Mouse (Mus musculus): ENCODE results near the gene Itsn1.
A peak's percentile ranks its signal among the peaks of the same experiment; 100 is the strongest.

Itsn1 gene

DNA sequence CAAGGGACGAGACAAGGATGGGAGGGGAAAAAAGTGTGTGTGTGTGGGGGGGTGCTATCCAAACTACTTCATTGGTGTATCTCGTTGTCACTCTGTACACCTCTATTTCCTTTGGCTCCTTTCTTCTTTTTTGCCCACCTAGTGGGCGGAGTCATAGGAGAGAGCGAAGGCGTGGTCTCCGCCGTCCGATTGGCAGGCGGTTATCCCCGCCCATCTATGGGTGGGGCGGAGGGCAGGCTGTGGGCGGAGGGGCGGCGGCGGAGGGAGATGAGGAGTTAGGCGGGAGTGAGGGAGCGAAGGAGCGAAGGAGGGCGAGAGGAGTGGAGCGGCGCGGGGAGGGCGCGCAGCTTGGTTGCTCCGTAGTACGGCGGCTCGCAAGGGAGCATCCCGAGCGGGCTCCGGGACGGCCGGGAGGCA, at the start of gene Itsn1:
Gene Itsn1 (plus strand): TSS at position 216 of the 417 bp plus-strand sequence.
- peak; percentile 98 for DNase-seq

DNA sequence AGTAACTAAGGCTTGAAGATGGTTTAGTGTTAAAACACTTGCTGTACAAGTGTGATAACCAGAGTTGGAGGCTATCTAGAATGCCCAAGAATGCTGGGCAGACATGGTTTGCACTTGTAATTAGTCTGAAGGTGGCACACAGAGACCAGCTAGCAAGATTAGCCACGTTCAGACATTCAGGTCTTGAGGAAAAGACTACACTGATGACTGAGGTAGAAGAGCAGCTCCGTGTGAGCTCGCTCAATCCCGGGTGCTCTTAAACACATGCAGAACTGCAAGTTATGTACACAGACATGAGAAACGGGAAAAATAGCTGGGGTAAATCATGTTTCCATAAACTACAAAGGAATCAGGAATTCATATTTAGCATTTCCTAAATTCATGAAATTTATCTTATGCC, 48.4 kb upstream of the Itsn1 start:
- no peak for DNase-seq

DNA sequence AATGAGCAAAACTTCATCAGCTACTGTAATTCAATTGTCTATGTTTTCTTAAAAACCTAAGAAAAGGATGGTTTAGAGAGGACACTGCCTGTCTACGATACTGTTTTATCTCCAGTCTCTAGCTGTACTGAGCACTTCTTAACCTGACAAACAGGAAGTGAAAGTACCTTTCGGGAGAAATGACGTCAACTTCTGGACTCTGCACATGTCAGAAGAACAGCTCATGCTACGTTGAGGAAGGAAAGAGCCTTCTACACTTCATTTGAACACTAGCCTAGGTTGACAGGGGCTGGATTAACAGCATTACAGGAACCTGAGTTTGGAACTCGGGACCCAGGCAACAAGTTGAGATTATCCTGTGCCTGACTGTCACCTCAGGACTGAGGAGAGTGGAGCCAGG, 43.6 kb upstream of the Itsn1 start:
- no peak for DNase-seq

DNA sequence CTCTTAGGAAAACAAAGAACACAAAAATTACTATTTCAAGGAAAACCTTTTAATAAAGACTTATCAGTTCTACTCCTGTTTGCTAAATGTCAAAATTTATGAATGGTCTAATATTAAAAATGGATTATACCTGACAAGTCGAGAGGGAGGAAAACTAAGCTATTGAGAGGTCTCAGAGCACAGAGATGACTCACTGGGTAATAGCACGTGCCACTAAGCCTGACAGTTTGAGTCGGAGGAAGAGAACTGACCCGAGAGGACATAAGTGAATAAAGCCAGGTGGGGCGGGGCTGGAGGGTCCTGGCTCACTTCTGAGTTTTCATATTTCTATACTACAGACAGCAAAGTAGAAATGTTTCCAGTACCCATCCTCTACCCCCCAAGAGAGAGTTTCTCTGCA, 42.7 kb upstream of the Itsn1 start:
- no peak for DNase-seq

DNA sequence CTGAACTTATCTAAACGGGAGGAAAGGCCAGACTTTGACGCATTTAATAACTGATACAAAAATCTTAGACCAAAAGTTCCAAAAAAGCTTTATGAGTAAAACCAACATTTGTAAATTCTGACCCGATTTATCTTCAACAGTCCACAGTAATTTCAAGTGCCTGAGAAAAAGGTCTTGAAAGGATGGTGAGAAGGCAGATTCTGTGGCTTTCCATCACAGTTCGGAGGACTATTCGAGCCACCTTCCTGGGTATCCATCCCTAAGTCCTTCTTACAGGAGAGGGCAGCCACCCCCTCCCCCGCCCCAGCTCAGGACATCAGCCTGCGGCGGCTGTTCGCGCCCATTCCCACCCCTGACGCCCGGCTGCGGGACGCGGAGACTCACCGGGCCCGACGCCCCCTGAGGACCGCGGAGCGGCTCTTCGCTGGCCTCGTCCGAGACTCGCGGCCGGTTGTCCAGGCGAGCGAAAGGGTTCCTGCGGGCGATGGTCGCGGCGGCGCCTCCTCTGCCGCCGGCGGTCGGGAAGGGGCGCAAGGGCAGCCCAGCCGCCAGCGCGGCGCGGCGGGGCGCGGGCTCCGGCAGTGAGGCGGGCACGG, 41.0 kb upstream of the Itsn1 start:
- no peak for DNase-seq

DNA sequence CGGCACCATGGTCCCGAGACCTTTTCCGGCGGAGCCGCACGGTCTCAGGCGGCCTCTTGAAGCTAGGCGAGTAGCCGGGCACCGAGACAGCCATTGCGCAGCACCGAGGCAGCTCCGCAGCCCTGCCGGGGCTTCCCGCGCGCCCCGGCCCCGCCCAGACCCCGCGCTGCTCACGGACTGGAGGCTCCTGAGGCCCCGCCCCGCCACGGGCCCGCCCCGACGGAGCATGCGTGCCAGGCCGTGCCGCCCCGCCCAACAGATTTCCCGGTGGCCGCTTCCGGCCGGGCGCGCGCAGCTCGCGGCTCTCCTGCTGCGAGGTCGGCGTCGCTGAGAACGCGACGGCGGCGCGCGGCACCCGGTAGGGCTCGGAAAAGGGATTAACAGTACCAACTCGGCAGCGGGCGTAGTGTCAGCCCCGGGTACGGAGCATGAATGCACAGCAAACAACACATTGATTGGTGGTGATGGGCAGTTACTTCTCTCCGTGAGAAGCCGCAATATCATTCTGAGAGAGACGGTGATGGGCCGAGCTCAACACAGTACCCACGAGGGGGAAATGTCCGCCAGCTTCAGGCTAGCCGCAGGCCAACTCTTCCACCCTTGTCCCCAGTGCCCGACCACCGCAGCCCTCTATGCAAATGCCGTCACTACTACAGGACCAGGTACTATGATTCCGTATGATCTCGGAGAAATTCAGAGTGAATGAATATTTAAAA, 40.3 kb upstream of the Itsn1 start, which contains the start of gene Donson:
Gene Donson (minus strand): TSS at position 152 of the 716 bp plus-strand sequence.
- peak; percentile 96 to 99 for DNase-seq

DNA sequence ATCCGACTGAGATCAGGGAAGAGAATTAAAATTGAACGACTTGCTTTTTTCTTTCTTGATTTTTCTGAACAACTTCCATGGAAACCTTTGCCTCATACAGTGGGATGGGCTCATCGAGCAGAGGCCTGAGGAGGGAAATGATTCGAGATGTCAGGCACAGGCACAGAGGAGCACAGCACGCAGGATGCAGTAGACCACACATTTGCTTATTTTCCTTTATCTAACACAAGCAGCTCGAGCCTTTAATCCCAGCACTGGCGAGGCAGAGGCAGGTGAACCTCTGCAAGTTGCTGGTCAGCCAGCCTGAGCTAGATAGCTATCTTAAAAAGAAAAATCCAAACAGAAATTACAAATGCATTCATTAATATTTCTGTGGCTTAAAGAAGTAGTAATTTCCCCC, 39.3 kb upstream of the Itsn1 start:
- DNase-seq = no peak

DNA sequence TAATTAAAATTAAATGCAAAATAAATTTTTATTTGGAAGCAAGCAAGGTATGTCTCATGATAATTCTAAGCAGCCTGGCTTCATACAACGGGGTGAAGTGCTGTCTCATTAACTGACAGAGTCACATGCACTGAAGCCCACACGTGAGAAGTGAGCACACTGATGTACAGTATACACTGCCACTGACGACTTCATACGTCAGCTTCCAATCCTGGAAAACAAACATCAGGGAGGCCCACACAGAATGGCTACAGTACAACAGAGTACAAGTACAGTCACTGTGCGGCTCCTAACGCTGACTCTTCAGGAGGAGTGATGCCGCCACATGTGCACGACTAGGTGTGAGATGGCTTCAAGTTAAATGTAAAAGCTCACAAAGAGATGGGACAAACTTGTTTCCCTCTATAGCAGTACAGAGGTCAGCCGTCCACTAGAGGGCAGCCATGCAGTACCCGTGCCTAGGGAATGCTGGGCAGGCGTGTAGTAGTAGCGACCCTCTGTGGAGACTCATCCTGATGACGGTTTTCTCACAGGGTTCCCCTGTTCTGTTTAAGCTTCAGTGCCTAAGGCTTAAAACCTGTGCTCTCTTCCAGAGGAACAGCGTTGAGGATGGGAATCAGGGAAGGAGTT, 34.5 kb upstream of the Itsn1 start:
- peak; percentile 74 to 91 for DNase-seq

DNA sequence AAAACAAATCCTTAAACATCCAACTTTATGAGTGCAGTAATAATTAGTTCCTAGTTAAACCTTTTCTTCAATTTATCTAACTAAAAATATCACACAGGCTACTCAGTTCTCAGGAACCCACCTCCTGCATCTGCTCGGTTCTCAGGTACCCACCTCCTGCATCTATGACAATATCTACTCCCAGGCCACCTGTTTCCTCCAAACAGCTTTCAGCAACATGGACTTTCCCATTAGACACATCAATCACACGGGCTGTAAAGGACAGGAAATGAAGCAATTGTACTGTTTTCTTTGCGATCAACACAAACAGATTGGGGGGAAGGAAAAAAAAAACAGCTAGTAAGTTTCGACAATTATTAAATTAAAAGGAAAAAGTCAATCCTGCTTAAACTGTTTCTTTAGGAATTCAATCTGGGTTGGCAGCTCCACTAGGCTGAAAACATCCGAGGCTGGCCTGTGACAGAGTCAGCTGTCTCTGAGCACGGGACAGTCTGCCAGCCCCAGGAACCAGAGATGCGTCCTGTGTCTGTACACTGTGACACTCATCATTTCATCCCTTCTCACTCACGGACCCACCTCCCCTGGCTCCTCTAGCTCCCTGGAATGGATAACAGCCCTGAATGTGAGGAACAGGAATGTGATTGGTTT, 33.8 kb upstream of the Itsn1 start:
- DNase-seq = peak in 1 of 2 experiments; percentile 26

DNA sequence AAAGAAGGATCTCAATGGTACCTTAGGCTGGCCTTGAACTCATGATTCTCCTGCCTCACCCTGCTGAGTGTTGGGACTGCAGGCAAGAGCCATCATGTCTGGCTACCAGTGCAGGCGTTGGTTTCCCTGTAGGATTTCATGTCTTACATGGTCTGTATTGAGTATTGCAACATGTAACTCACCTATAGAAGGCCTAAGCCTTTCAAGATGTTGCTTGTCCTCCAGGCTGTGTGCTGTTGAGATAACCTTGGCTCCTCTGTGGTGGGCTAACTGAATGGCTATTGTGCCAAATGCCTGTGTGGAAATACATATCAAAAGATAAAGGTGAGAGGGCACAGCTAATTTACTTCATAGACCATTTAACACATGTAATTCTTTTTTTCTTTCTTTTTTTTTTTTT, 30.1 kb upstream of the Itsn1 start:
- DNase-seq = no peak

DNA sequence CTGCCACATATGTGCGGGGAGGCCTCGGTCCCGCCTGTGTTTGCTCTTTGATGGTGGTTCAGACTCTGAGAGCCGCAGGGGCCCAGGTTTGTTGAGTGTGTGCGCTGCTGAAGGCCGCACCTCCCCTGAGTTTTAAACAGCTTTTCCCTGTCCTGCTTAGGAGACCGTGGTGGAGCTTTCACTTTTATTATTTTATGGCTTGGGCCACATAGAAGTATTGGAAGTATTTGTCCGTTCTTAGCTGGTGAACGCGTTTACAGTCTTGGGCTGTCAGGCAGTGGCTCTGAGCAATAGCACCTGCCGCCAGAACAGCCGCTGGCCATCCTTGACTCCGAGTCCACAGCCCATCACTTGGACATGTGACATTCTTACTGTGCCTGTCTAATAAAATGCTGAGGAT, 27.2 kb upstream of the Itsn1 start:
- DNase-seq = no peak

DNA sequence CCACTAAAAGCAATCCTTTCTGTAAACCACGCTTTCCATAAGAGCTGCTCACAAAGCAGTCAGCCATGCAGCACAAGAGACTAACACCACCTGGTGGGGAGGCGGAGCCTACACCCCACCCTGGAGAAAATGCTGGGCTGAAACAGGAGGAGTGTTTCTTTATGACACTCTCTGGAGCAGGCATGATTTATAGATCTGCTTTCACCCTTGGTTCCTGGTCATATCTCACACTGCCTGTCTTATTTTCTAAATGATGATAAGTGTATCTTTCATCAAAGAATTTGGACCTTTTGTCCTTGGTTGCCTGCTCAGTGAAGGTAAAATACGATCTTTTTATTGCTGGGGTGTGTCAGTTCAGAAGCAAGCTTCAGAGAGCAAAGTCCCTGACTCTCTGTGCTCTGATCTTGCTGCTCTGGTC, 26.3 kb upstream of the Itsn1 start:
- DNase-seq = no peak

DNA sequence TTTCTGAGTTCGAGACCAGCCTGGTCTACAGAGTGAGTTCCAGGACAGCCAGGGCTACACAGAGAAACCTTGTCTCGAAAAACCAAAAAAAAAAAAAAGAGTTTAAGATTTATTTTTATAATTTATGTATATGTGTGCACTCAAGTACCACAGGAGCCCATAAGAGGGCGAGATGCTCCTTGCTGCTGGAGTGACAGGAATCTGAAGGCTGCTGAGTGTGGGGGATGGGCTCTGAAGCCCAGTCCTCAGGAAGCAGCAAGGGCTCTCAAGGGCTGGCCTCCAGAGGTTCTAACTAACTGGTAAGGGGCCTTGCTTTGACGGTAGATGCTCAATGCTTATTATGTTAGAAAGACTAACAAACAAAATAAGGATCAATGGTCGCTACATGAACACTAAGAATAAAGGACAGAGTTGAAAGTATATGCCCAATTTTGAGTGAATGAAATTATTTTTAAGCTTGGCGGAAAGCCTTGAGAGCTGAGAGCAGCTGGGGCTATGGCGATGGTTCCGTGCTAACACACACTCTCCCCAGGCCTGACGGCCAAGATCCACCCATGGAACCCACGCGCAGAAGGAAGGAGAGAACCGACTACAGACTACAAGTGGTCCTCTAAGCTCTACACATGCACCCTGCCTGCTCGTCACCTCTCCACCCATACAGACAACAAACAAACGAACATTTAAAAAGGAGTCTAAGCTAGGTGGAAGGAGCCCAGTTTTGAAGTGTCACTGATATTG, 24.3 kb upstream of the Itsn1 start:
- no peak for DNase-seq

DNA sequence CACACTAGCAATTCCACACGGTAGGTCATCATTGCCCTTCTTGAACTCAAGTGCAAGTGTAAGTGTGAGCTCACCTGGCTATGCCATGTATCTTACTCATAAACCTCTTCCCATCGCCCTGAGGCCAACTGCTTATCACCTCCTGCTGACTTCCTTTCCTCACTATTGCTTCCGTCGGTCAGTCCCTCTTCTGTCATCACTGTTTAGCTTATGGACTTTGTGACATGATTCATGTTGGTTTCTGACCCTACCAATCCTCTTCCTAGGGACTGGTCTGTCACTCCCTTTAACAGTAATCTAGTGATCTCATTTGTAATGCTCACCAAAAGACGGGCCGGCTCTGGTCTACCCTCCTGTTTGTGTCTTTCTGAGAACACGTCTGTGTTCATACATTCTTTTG, 18.8 kb upstream of the Itsn1 start:
- DNase-seq = no peak

DNA sequence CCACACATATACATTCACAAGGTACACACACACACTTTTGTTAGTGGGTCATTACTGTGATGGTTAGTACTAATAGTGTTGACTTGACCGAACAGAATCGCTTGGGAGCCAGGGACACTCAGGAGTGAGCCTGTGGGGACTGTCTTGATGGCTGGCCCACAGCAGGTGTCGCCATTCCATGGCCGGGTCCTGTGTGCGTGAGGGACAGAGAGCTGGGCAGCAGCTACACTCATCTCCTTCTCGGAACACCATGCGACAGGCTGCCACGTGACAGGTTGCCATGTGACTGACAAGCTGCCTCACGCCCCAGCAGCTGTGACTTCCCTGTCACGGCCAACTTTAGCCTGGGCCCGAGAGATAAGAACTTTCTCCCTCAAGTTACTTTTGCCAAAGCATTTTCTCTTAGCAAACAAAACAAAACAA, 12.1 kb upstream of the Itsn1 start:
- peak in 1 of 2 experiments; percentile 23 for DNase-seq

DNA sequence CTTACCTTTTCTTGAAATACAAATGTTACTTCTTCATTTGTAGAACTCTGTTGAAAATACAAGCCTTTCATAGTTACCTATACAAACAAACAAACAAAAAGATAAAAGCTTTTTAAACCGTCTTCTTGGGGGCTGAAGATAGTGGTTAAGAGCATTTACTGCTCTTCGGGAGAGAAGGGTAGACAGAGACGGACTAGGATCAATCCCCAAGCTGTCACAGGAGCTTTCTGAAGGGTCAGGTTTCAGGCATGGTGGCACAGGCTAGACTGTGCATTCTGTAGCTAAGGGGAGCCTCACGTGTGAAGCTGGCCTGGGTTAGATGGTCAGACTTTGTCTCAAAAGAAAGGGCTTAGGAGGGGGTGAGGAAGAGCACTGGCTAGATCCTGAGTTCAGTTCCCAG, 11.7 kb upstream of the Itsn1 start:
- DNase-seq = no peak

DNA sequence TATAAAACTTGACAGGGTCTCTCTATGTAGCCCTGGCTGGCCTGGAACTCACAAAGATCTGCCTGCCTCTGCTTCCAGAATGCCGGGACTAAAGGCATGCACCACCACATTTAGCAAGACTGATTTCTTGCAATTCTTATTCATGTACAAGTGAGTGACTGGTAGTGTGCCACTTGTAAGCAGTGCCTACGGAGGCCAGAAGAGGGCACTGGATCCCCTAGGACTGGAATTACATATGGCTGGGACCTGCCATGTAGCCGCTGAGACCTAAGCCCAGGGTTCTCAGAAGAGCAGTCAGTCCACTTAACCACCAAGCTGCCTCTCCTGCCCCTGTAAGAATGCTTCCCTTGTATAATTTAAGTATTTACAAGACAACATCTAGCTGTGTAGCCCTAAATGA, 4.8 kb upstream of the Itsn1 start:
- DNase-seq = peak; percentile 57 to 80

DNA sequence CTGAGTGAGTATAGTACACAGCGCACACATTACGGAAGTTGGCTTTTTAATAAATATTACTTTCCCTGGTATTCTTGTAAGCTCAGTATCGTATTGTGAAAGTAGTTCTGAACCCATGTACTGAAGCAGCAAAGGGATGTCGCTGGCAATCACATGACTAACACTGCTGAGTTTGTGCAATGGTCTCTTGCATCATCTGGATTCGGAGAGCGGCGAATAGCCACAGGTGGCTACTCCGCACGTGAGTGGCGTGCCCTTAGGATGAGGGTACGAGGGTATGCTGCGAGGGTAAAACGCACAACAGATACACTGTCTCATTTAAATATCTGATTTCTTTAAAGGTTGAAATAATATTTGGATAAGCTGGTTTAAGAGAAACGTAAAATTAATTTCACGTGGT, 1.6 kb upstream of the Itsn1 start:
- no peak for DNase-seq

DNA sequence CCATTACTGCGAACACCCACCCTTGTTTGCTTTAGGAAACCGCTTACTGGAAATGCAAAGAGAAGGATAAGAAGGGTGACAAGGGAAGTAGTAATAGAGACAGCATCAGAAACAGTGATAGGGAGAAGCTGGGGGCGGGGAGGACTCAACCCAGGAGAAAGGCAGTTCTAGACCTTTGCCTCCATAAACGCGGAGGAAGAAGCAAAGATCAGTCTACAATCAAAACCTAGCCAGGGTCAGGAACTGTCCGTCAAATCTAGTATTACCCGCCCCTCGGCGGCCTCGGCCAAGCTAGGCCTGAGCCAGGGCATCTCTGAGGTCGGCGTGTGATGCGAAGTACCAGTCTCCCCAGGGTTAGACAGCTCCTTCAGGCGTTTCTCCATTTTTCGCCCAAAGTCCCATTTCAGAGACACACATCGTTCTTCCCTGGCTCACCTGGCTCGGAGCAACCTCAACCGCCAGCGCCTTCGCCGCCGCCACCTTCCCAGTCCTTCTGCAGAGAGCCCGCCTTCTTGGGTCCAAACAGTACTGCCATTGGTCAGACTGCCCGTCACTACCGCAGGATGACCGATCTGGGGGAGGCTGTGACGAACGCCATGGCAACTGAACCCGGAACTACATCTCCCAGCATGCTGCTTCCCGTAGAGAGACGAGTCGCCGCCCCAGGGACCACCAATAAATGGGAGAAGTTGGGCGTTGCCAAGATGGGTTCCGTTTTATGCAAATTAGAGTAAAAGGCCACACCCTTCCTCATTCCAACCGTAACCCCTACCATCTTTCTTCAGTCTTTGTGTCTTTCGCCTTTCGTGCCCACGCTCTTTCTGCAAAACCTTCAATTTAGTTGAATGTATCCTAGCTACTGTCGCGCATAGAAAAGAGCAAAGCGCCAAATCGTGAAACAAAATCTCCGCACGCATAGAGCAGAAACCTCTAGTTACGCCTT, 687 bp upstream of the Itsn1 start, which contains the start of gene Cryzl1:
Gene Cryzl1 (minus strand): TSS at position 853 of the 943 bp plus-strand sequence.
- DNase-seq = peak; percentile 98 to 100

DNA sequence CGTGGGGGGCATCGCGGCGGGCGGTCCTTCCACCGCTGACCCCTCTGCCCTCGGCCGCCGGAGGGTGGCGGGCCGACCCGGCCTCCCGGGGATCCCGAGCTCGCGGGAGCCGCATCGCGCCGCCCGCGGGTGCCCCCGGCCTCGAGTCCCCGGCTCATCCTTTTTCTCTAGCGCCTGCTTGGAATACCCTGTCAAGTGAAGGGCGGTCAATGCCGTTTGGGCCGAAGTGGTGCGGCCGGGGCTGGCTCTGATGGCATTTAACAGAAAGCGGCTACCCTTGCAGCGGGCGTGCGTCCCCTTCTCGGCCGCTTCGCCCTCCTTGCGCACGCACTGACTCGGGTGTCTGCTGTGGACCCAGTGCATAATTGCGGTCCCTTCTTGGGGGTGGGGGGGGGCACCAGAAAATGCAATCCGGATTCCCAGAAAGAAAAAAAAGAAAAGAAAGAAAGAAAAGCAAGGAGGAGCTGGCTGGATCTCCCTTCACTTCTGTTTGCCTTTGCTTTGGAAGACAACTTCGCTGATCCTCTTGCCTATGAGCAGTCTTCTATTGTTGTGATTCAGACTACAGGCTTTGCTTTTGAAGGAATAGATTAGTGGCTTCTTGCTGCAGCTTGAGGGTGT, 850 bp downstream of the Itsn1 start:
- peak; percentile 23 to 58 for DNase-seq

DNA sequence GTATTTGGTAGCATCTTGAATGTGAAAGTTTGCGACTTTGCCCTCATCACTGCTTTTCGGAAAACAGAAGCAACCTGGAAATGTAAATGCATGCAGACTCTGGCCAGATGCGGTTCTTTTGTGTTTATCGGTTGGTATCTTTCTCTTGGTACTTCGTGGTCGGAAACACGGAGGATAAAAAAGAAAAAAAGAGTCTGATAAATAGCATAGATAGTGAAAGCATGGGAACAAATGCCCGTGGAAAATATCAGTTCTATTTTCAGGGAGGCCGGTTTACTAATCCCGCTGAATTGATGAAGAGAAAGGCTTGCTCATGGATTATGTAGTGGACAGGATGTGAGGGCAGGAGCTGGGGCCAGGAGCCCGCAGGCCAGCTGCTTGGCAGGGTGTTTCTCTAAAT, 1.4 kb downstream of the Itsn1 start:
- no peak for DNase-seq

Data from kidney, postnatal 36 days (tissue).